In genomic region chr4:152250615-152251014, GRCm38 (mm10) we compare ENCODE assay signal across 36 mouse cellular contexts. TPM values are rescaled to one million over a fixed set of nuclear protein-coding genes. Genes with fewer than 3 reads are reported as not detected.
"Had no signal": no experiment of that assay in that cellular context is flagged by ENCODE, and none has a peak within 500 bp of the region (broad histone marks: within the 10 kb centered on the region; RNA-seq: fewer than 3 reads in every experiment).

No protein-coding gene starts in this region.

- H3K36me3 ChIP-seq: embryonic facial prominence, embryonic 10.5 days; embryonic facial prominence, embryonic 12.5 days; embryonic facial prominence, embryonic 13.5 days; forebrain, embryonic 15.5 days had no signal

- H3K4me3 ChIP-seq: embryonic facial prominence, embryonic 10.5 days; embryonic facial prominence, embryonic 12.5 days; embryonic facial prominence, embryonic 13.5 days; embryonic facial prominence, embryonic 15.5 days; erythroblast, embryonic 14.5 days; forebrain, embryonic 10.5 days; forebrain, embryonic 12.5 days; forebrain, embryonic 13.5 days; forebrain, embryonic 15.5 days; gastrocnemius, adult 2 months; heart, adult 2 months had no signal

- H3K4me2 ChIP-seq: embryonic facial prominence, embryonic 12.5 days; embryonic facial prominence, embryonic 13.5 days; embryonic facial prominence, embryonic 15.5 days; forebrain, embryonic 12.5 days; forebrain, embryonic 13.5 days; forebrain, embryonic 15.5 days had no signal

- H3K27ac ChIP-seq: embryonic facial prominence, embryonic 10.5 days; embryonic facial prominence, embryonic 12.5 days; embryonic facial prominence, embryonic 13.5 days; embryonic facial prominence, embryonic 15.5 days; forebrain, embryonic 10.5 days; forebrain, embryonic 12.5 days; forebrain, embryonic 13.5 days; forebrain, embryonic 15.5 days; gastrocnemius, adult 2 months; heart, adult 2 months had no signal

- DNase-seq: cerebellum, adult 8-10 months; cerebellum, adult 9-10 months; cerebellum, adult 9-11 months; cerebellum, postnatal 10 days; cerebellum, postnatal 14 days; cerebellum, postnatal 25 days; cerebellum, postnatal 36 days; embryo, embryonic 11 days; forebrain, postnatal 0 days; gastrocnemius, adult 2 months; gastrocnemius, postnatal 10 days; gastrocnemius, postnatal 14 days; gastrocnemius, postnatal 25 days; gastrocnemius, postnatal 36 days; heart, adult 11 months; heart, adult 18-20 months; heart, adult 2 months had no signal

- H3K9ac ChIP-seq: embryonic facial prominence, embryonic 12.5 days; embryonic facial prominence, embryonic 13.5 days; embryonic facial prominence, embryonic 15.5 days; forebrain, embryonic 12.5 days; forebrain, embryonic 13.5 days; forebrain, embryonic 15.5 days; forebrain, postnatal 0 days had no signal

- H3K27me3 ChIP-seq: embryonic facial prominence, embryonic 12.5 days; embryonic facial prominence, embryonic 13.5 days; embryonic facial prominence, embryonic 15.5 days; forebrain, embryonic 12.5 days; forebrain, embryonic 13.5 days; forebrain, embryonic 15.5 days had no signal

- H3K9me3 ChIP-seq: embryonic facial prominence, embryonic 10.5 days; embryonic facial prominence, embryonic 12.5 days; embryonic facial prominence, embryonic 13.5 days; embryonic facial prominence, embryonic 15.5 days; forebrain, embryonic 10.5 days; forebrain, embryonic 12.5 days; forebrain, embryonic 13.5 days; forebrain, embryonic 15.5 days had no signal

- ATAC-seq: forebrain, embryonic 13.5 days; forebrain, embryonic 14.5 days; forebrain, embryonic 15.5 days; forebrain, embryonic 16.5 days; forebrain, postnatal 0 days had no signal

RNA-seq across cellular contexts. Expression of gene Gpr153, which starts 23.4 kb away (rescaled TPM):
- total RNA-seq: granulocyte monocyte progenitor cell, adult 5-6 weeks had no signal
- polyA plus RNA-seq: erythroblast, embryonic 14.5 days had no signal

RNA-seq across cellular contexts. Expression of gene Hes3, which starts 40.8 kb away (rescaled TPM):
- total RNA-seq: common myeloid progenitor, adult 5-6 weeks; gastrocnemius, adult 18-20 months; gastrocnemius, adult 2 months; gastrocnemius, adult 8-10 months; gastrocnemius, postnatal 10 days; gastrocnemius, postnatal 14 days; gastrocnemius, postnatal 25 days; gastrocnemius, postnatal 36 days; gastrocnemius, postnatal 4 days; granulocyte monocyte progenitor cell, adult 5-6 weeks; heart, adult 18-20 months; heart, adult 2 months; heart, adult 8-10 months had no signal
- polyA plus RNA-seq: embryonic facial prominence, embryonic 13.5 days; embryonic facial prominence, embryonic 14.5 days; embryonic facial prominence, embryonic 15.5 days; erythroblast, embryonic 14.5 days; forebrain, embryonic 13.5 days; forebrain, embryonic 14.5 days; forebrain, embryonic 16.5 days; forebrain, postnatal 0 days; gonadal fat pad, adult 2 months; heart, adult 2 months had no signal
